Mouse (Mus musculus): ENCODE measurements at regions not wholly inside any gene's neighbourhood (a gene's known extent, or its start where the extent isn't known, plus 50 kb on each side); places are given as distances from the start of the nearest gene placed in this dataset.

- no peaks in the 10 kb centered on the region for H3K9me3 ChIP-seq (replicated peaks; ENCODE audit: low read length)
- TF ChIP-seq CTCF (IDR thresholded peaks at IDR 0.05; ENCODE audit: low read depth): no peak
- H3K27me3 ChIP-seq (ENCODE audit: insufficient read depth, low read length): no peaks in the 10 kb centered on the region
- no peaks in the 10 kb centered on the region for H3K36me3 ChIP-seq (ENCODE audit: insufficient read depth, low read length)
- H3K4me3 ChIP-seq (replicated peaks; ENCODE audit: low read depth, low read length): no peak overlapping the region
- H3K4me2 ChIP-seq (ENCODE audit: low read length): no peak overlapping the region
- H3K4me1 ChIP-seq (replicated peaks; ENCODE audit: insufficient read depth, low read length): no peaks in the 10 kb centered on the region
- DNase-seq (ENCODE audit: low spot score) (no peak), ATAC-seq (replicated peaks; ENCODE audit: low FRiP score, low read depth) (no peak)
- no peak overlapping the region for H3K27ac ChIP-seq
- H3K9ac ChIP-seq (ENCODE audit: low read depth, low read length): no peak overlapping the region
Measured at GRCm38 (mm10) chr9:11729732-11730131, 825.2 kb upstream of the Cntn5 start.

- TF ChIP-seq CTCF (IDR thresholded peaks at IDR 0.05; ENCODE audit: low read depth): no peak
- no peak overlapping the region for H3K4me3 ChIP-seq (replicated peaks; ENCODE audit: low read depth, low read length)
- WGBS: 80% methylated on average over 2 of the region's 2 CpGs
- no peak overlapping the region for H3K9ac ChIP-seq (ENCODE audit: low read depth, low read length)
- no peak overlapping the region for H3K4me2 ChIP-seq (ENCODE audit: low read length)
- DNase-seq (ENCODE audit: low spot score): no peak
- H3K27ac ChIP-seq: no peak overlapping the region
- H3K27me3 ChIP-seq (ENCODE audit: insufficient read depth, low read length): no peaks in the 10 kb centered on the region
- ATAC-seq (replicated peaks; ENCODE audit: low FRiP score, low read depth): no peak
- H3K9me3 ChIP-seq (replicated peaks; ENCODE audit: low read length): no peaks in the 10 kb centered on the region
- no peaks in the 10 kb centered on the region for H3K4me1 ChIP-seq (replicated peaks; ENCODE audit: insufficient read depth, low read length)
- H3K36me3 ChIP-seq (ENCODE audit: insufficient read depth, low read length): no peaks in the 10 kb centered on the region
Measured at GRCm38 (mm10) chr9:11721811-11722210, 817.2 kb upstream of the Cntn5 start.

- no peaks in the 10 kb centered on the region for H3K27me3 ChIP-seq (ENCODE audit: insufficient read depth, low read length)
- 73% methylated on average over 1 of the region's 1 CpGs for WGBS
- TF ChIP-seq CTCF (IDR thresholded peaks at IDR 0.05; ENCODE audit: low read depth): no peak
- H3K36me3 ChIP-seq (ENCODE audit: insufficient read depth, low read length): no peaks in the 10 kb centered on the region
- H3K27ac ChIP-seq: no peak overlapping the region
- H3K9me3 ChIP-seq (replicated peaks; ENCODE audit: low read length): no peaks in the 10 kb centered on the region
- H3K4me2 ChIP-seq (ENCODE audit: low read length): no peak overlapping the region
- H3K9ac ChIP-seq (ENCODE audit: low read depth, low read length): no peak overlapping the region
- no peaks in the 10 kb centered on the region for H3K4me1 ChIP-seq (replicated peaks; ENCODE audit: insufficient read depth, low read length)
- no peak for ATAC-seq (replicated peaks; ENCODE audit: low FRiP score, low read depth)
- H3K4me3 ChIP-seq (replicated peaks; ENCODE audit: low read depth, low read length): no peak overlapping the region
- no peak for DNase-seq (ENCODE audit: low spot score)
Measured at GRCm38 (mm10) chr9:11704647-11705046, 800.1 kb upstream of the Cntn5 start.

GRCm38 (mm10) chr9:11703150-11703549 lies 798.6 kb upstream of the Cntn5 start:
- H3K9me3 ChIP-seq (replicated peaks; ENCODE audit: low read length): no peaks in the 10 kb centered on the region
- H3K27ac ChIP-seq: no peak overlapping the region
- DNase-seq (ENCODE audit: low spot score) (no peak), ATAC-seq (replicated peaks; ENCODE audit: low FRiP score, low read depth) (no peak)
- H3K4me2 ChIP-seq (ENCODE audit: low read length): no peak overlapping the region
- WGBS: 76% methylated on average over 3 of the region's 3 CpGs
- H3K4me3 ChIP-seq (replicated peaks; ENCODE audit: low read depth, low read length): no peak overlapping the region
- H3K4me1 ChIP-seq (replicated peaks; ENCODE audit: insufficient read depth, low read length): no peaks in the 10 kb centered on the region
- no peaks in the 10 kb centered on the region for H3K27me3 ChIP-seq (ENCODE audit: insufficient read depth, low read length)
- H3K9ac ChIP-seq (ENCODE audit: low read depth, low read length): no peak overlapping the region
- H3K36me3 ChIP-seq (ENCODE audit: insufficient read depth, low read length): no peaks in the 10 kb centered on the region
- TF ChIP-seq CTCF (IDR thresholded peaks at IDR 0.05; ENCODE audit: low read depth): no peak

GRCm38 (mm10) chr9:11693505-11693904 lies 788.9 kb upstream of the Cntn5 start:
- Histone ChIP-seq H3K9me3 (replicated peaks; ENCODE audit: low read length) (no peaks in the 10 kb centered on the region), H3K4me1 (replicated peaks; ENCODE audit: insufficient read depth, low read length) (no peaks in the 10 kb centered on the region), H3K9ac (ENCODE audit: low read depth, low read length) (no peak overlapping the region), H3K4me2 (ENCODE audit: low read length) (no peak overlapping the region), H3K4me3 (replicated peaks; ENCODE audit: low read depth, low read length) (no peak overlapping the region), H3K36me3 (ENCODE audit: insufficient read depth, low read length) (no peaks in the 10 kb centered on the region), H3K27ac (no peak overlapping the region), H3K27me3 (ENCODE audit: insufficient read depth, low read length) (no peaks in the 10 kb centered on the region)
- WGBS: 91% methylated on average over 1 of the region's 1 CpGs
- DNase-seq (ENCODE audit: low spot score): no peak
- TF ChIP-seq CTCF (IDR thresholded peaks at IDR 0.05; ENCODE audit: low read depth): no peak
- ATAC-seq (replicated peaks; ENCODE audit: low FRiP score, low read depth): no peak

GRCm38 (mm10) chr9:11687101-11687500 lies 782.5 kb upstream of the Cntn5 start:
- Histone ChIP-seq H3K4me2 (ENCODE audit: low read length) (no peak overlapping the region), H3K27me3 (ENCODE audit: insufficient read depth, low read length) (no peaks in the 10 kb centered on the region), H3K4me1 (replicated peaks; ENCODE audit: insufficient read depth, low read length) (no peaks in the 10 kb centered on the region), H3K9me3 (replicated peaks; ENCODE audit: low read length) (no peaks in the 10 kb centered on the region), H3K4me3 (replicated peaks; ENCODE audit: low read depth, low read length) (no peak overlapping the region), H3K9ac (ENCODE audit: low read depth, low read length) (no peak overlapping the region), H3K36me3 (ENCODE audit: insufficient read depth, low read length) (no peaks in the 10 kb centered on the region), H3K27ac (no peak overlapping the region)
- no peak for TF ChIP-seq CTCF (IDR thresholded peaks at IDR 0.05; ENCODE audit: low read depth)
- ATAC-seq (replicated peaks; ENCODE audit: low FRiP score, low read depth) (no peak), DNase-seq (ENCODE audit: low spot score) (no peak)
- 41% methylated on average over 2 of the region's 2 CpGs for WGBS

GRCm38 (mm10) chr9:11671939-11672338 lies 767.4 kb upstream of the Cntn5 start:
- Histone ChIP-seq H3K36me3 (ENCODE audit: insufficient read depth, low read length) (no peaks in the 10 kb centered on the region), H3K4me1 (replicated peaks; ENCODE audit: insufficient read depth, low read length) (no peaks in the 10 kb centered on the region), H3K4me2 (ENCODE audit: low read length) (no peak overlapping the region), H3K4me3 (replicated peaks; ENCODE audit: low read depth, low read length) (no peak overlapping the region), H3K9ac (ENCODE audit: low read depth, low read length) (no peak overlapping the region), H3K27ac (no peak overlapping the region), H3K9me3 (replicated peaks; ENCODE audit: low read length) (no peaks in the 10 kb centered on the region), H3K27me3 (ENCODE audit: insufficient read depth, low read length) (no peaks in the 10 kb centered on the region)
- TF ChIP-seq CTCF (IDR thresholded peaks at IDR 0.05; ENCODE audit: low read depth): no peak
- ATAC-seq (replicated peaks; ENCODE audit: low FRiP score, low read depth) (no peak), DNase-seq (ENCODE audit: low spot score) (no peak)
- WGBS: 73% methylated on average over 3 of the region's 3 CpGs

Measured in kidney, postnatal 0 days (tissue).